Mouse (Mus musculus) layer of hippocampus, adult 9-10 months (tissue): ENCODE results near the gene Nanos3.

Experiments used
- DNase-seq: peaks from one replicate; pipeline ENCODE4 v3.0.0; 2022; ENCODE audit warnings: low spot score

Gene Nanos3

GRCm38 (mm10) chr8:84126742-84127141 is 58.3 kb downstream of the Nanos3 start:
- DNase-seq: no peak

- no peak for DNase-seq
Measured at GRCm38 (mm10) chr8:84125656-84126055, 59.4 kb downstream of the Nanos3 start, which contains the start of gene Podnl1. Podnl1 (plus strand) TSS chr8:84125989.
